Mouse (Mus musculus): ENCODE data around the gene Csrp1.
A peak's percentile ranks its signal among the peaks of the same experiment; 100 is the strongest.

The Csrp1 gene

GRCm38 (mm10) chr1:135719983-135720382 lies at the start of gene Csrp1:
Csrp1 (plus strand) TSS chr1:135720061.
- no peak for DNase-seq (ENCODE audit: low read depth, low spot score)

DNA sequence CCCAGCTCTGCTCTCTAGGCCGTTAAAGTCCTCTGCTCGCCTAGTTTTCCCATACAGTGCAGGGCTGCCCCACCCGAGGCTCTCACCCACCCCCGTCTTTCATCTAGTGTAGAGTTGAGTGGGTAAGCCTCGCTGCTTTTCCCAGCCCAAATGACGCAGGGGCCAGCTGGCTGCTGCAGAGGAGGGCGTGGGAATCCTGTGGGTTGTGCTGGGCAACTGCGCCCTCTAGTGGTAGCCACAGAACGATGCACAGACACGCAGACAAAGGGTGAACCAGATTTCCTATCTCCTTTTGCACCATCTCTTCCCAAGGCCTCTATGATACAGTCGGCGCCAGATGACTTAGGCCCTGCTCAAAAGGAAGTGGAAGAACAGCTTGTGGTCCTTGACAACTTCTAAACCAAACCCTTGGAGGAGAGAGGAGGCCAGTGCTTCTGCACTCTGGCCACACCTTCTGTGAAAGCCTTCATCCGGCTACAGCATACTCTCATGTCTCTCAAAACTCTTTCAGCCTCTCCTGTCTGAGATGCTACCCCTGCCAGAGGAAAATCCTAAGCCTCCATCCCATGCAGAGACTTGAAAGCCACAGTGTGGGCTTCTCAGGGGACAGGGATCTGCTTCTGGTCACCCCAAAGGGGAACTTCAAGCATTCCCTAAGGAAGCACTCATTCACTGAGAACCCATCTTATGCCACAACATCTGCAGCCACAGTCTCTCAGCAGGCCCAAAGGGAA lies 49.3 kb upstream of the Csrp1 start:
- peak; percentile 71 for DNase-seq (ENCODE audit: low read depth, low spot score)

DNA sequence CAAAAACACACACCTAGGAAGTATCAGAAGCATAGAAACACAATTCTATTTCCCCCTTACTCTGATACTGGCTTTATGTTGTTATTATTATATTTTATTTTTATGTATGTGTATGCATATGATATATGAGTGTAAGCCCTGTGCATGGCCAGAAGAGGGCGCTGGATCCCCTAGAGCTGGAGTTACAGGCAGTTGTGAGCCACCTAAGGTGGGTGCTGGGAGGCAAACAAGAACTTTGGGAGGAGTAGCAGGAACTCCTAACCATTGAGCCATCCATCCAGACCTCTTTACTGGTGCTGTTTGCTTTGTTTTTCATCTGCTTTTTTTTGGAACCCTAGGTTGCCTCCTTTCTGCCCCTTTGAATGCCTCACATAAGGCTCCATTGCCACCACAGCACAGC lies 48.5 kb upstream of the Csrp1 start:
- DNase-seq (ENCODE audit: low read depth, low spot score): no peak

- no peak for DNase-seq (ENCODE audit: low read depth, low spot score)
These were observed 47.9 kb upstream of the Csrp1 start for GRCm38 (mm10) chr1:135671956-135672355.

DNA sequence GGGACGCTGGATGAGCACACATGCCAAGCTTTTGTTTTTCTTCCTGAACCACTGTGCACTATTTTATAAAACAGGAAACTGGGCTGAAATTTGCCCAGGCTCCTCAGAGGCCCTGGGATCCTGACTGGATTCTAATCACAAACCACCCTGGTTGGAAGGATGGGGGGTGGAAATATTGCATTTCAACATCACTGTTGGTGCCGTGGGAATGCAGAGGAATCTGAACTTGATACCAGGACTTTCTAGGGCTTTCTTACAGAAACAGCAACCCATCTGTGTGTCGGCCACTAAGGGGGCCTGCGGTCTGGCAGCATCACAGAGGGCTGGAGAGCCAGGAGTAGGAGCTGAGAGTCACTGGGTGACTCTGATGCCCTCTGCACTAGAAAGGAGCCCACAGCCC lies 47.5 kb upstream of the Csrp1 start:
- DNase-seq (ENCODE audit: low read depth, low spot score): no peak

DNA sequence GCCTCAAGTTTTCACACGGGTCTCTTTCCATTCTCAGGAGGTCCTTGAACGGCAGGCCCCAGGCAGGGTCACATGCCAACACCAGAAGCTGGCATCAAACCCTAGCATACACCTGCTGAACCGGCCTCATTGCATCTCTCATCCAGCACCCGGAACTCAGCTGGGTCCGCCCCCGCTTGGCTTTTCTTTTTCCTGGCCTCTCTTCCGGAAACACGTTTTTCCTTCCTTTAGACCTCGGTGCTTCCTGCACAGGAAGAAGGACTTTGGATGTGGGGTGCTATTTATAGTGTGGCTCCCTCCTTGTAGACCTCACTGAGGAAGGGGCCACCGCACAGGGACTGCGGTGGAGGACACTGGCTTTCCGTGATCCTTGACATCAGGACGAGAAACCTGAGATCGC lies 46.4 kb upstream of the Csrp1 start:
- DNase-seq (ENCODE audit: low read depth, low spot score): no peak

GRCm38 (mm10) chr1:135675449-135676129 lies 44.3 kb upstream of the Csrp1 start:
- no peak for DNase-seq (ENCODE audit: low read depth, low spot score)

- no peak for DNase-seq (ENCODE audit: low read depth, low spot score)
These were observed 43.6 kb upstream of the Csrp1 start for GRCm38 (mm10) chr1:135676247-135676646.

GRCm38 (mm10) chr1:135676938-135677682 lies 42.8 kb upstream of the Csrp1 start:
- DNase-seq (ENCODE audit: low read depth, low spot score): no peak

- no peak for DNase-seq (ENCODE audit: low read depth, low spot score)
These were observed 41.7 kb upstream of the Csrp1 start for GRCm38 (mm10) chr1:135678145-135678544.

GRCm38 (mm10) chr1:135680716-135681115 lies 39.1 kb upstream of the Csrp1 start:
- DNase-seq (ENCODE audit: low read depth, low spot score): no peak

GRCm38 (mm10) chr1:135681122-135681521 lies 38.7 kb upstream of the Csrp1 start:
- no peak for DNase-seq (ENCODE audit: low read depth, low spot score)

DNA sequence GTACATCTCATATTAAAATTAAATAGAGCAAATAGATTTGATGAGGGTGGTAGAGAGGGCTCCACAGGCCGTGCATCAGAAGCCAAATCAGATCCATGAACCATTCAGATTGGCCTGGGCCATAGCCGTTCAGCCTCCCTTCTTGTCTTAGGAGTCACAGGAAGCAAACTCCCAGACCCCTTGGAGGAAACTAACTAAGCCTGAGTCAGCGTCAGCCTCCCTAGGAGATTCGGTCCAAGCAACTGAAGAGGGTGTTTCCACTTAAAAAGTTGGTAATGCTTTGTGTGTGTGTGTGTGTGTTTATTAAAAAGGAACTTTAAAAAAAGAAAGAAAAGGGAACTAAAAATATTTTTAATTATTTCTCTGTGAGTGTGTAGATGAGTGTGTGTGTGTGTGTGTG lies 35.0 kb upstream of the Csrp1 start:
- DNase-seq (ENCODE audit: low read depth, low spot score): no peak

GRCm38 (mm10) chr1:135685316-135685715 lies 34.5 kb upstream of the Csrp1 start:
- no peak for DNase-seq (ENCODE audit: low read depth, low spot score)

DNA sequence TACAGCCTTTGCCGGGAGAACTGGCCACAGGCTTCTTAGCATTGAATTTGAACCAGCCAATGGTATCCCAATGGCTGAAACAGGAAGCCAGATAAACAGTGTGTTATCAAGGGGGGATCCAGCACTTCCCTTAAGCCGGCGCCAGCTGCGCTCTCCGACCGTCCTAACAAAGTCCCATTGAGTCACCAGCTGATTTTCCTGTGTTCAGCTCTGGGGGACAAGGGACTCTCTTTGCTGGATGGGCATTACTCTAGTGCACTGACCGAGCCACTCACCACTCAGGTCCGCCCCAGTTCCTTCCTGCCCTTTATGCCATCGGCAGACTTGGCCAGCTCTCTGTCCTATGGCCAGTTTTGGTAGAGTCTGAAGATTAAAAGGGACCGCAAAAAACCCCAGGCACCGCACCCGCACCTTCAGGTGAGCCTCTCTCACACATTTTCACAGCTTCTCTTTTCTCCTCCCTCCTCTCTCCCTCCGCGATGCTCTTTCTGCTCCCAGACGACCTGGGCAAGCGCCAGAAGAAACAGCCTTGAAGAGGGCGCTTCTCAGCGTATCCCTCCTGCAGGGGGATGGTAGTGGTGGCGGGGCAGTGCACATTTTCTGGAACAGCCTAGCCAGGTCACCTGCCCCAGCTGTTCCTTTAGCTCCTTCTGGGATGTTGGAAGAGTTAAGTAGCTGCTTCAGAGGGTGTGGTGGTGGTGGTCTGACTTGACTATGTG lies 32.9 kb upstream of the Csrp1 start:
- no peak for DNase-seq (ENCODE audit: low read depth, low spot score)

DNA sequence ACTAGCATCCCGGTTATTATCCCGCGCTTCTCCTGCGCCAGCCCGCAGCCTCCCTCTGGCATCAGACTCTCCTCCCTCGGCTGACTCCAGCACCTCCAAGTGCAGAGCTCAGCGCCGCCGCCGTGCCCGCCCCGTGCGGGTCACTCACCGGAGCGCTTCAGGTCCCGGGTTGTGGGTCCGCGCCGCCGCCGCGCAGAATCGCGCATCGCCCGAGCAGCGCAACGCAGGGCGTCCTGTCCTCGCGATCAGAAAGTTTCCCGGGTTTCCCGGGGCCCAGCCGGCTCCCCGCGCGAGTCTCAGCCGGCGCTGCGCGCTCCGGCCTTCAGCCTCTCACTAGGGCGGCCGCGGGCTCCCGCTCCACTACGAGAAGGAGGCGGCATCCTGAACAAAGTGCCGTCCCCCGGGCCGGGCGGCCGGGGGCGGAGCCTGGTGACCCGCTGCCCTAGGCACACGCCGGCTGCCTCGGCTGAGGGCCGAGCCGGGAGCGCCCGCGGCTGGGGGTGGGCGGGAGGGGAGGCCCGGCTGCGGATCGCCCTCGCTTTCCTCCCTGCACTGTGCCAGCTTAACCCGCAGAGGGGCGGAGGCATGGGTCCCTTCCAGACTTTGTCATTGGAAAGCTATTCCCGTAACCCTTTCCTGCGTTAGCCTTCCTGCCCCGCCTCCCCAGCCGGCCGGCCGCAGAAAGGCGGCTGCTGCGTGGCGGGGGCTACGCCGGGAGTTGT lies 31.9 kb upstream of the Csrp1 start:
- peak; percentile 60 for DNase-seq (ENCODE audit: low read depth, low spot score)

GRCm38 (mm10) chr1:135688686-135689085 lies 31.2 kb upstream of the Csrp1 start:
- DNase-seq (ENCODE audit: low read depth, low spot score): no peak

GRCm38 (mm10) chr1:135690784-135691416 lies 29.0 kb upstream of the Csrp1 start:
- DNase-seq (ENCODE audit: low read depth, low spot score): no peak

DNA sequence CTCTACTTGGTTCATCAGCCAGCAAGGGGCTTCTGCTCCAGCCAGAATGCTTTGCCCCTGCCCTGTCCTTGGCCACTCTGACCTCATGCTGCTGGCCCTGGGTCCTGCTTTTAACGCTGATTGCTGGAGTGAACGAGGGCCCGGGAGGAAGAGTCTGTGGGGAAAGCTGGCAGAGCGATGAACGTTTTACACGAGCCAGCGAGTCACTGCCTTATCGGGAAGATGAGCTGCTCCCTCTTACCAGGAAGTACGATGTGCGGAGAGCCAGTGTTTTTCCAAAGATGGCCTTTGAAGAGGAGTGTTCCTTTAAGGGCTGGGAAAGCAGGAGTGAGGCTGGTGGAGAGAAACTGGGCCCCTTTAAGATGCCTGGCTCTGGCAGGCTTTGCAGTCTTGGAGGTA lies 28.4 kb upstream of the Csrp1 start:
- DNase-seq (ENCODE audit: low read depth, low spot score): no peak

DNA sequence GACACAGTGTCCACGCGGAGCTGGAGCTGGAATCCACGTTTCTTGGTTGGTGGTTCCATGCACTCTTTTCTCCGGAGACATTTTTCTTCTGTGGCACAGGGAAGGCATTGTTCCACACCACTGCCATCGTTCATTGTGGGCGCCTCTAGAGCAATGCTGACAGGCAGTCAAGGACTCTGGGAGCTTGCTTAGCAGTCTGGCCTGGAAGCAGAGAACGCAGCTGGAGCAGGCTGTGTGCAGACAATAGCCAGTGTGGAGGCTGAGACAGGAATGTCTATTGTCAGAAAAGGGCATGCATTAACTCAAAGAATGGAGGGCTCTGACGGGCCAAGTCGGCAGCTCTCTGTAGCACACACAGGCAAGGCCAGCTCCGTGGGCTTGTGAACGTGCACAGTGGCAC lies 25.7 kb upstream of the Csrp1 start:
- no peak for DNase-seq (ENCODE audit: low read depth, low spot score)

GRCm38 (mm10) chr1:135697462-135697861 lies 22.4 kb upstream of the Csrp1 start:
- DNase-seq (ENCODE audit: low read depth, low spot score): no peak

Data from retina, postnatal 7 days (tissue).